Mouse (Mus musculus): ENCODE data around the gene Tle4. TPM values are rescaled to one million over a fixed set of nuclear protein-coding genes. Genes with fewer than 3 reads are reported as not detected.

Gene Tle4
- polyA plus RNA-seq, 1 experiment: not detected

- 43% methylated on average over 11 of the region's 11 CpGs for WGBS
- H3K4me3 ChIP-seq (ENCODE audit: insufficient read depth, low read depth, low read length): no peak overlapping the region
- no peaks in the 10 kb centered on the region for H3K4me1 ChIP-seq (ENCODE audit: control insufficient read depth, insufficient read depth, low read length)
- TF ChIP-seq CTCF (IDR thresholded peaks at IDR 0.05; ENCODE audit: insufficient read depth, low read depth, low read length) (no peak), POLR2A (IDR thresholded peaks at IDR 0.05; ENCODE audit: insufficient read depth, low read depth, low read length) (no peak)
- H3K27ac ChIP-seq (ENCODE audit: insufficient read depth, low read depth, low read length): no peak overlapping the region
These were observed 2.4 kb downstream of the Tle4 start for GRCm38 (mm10) chr19:14595390-14595997.

- TF ChIP-seq CTCF (IDR thresholded peaks at IDR 0.05; ENCODE audit: insufficient read depth, low read depth, low read length): no peak
- no peak for TF ChIP-seq POLR2A (IDR thresholded peaks at IDR 0.05; ENCODE audit: insufficient read depth, low read depth, low read length)
- 80% methylated on average over 3 of the region's 3 CpGs for WGBS
- no peaks in the 10 kb centered on the region for H3K4me1 ChIP-seq (ENCODE audit: control insufficient read depth, insufficient read depth, low read length)
- no peak overlapping the region for H3K4me3 ChIP-seq (ENCODE audit: insufficient read depth, low read depth, low read length)
- H3K27ac ChIP-seq (ENCODE audit: insufficient read depth, low read depth, low read length): no peak overlapping the region
These were observed 3.3 kb downstream of the Tle4 start for GRCm38 (mm10) chr19:14594537-14594936.

- H3K4me1 ChIP-seq (ENCODE audit: control insufficient read depth, insufficient read depth, low read length): peaks cover 2% of the 10 kb centered on the region; the same call in 1 of the 2 replicates
- TF ChIP-seq POLR2A (IDR thresholded peaks at IDR 0.05; ENCODE audit: insufficient read depth, low read depth, low read length) (no peak), CTCF (IDR thresholded peaks at IDR 0.05; ENCODE audit: insufficient read depth, low read depth, low read length) (no peak)
- no peak overlapping the region for H3K27ac ChIP-seq (ENCODE audit: insufficient read depth, low read depth, low read length)
- no peak overlapping the region for H3K4me3 ChIP-seq (ENCODE audit: insufficient read depth, low read depth, low read length)
- WGBS: 78% methylated on average over 10 of the region's 10 CpGs
These were observed 5.9 kb downstream of the Tle4 start for GRCm38 (mm10) chr19:14591809-14592535.

GRCm38 (mm10) chr19:14590154-14590553 lies 7.7 kb downstream of the Tle4 start:
- 86% methylated on average over 7 of the region's 7 CpGs for WGBS
- no peak for TF ChIP-seq CTCF (IDR thresholded peaks at IDR 0.05; ENCODE audit: insufficient read depth, low read depth, low read length)
- no peak for TF ChIP-seq POLR2A (IDR thresholded peaks at IDR 0.05; ENCODE audit: insufficient read depth, low read depth, low read length)
- no peak overlapping the region for H3K4me3 ChIP-seq (ENCODE audit: insufficient read depth, low read depth, low read length)
- peaks cover 2% of the 10 kb centered on the region; the same call in 1 of the 2 replicates for H3K4me1 ChIP-seq (ENCODE audit: control insufficient read depth, insufficient read depth, low read length)
- no peak overlapping the region for H3K27ac ChIP-seq (ENCODE audit: insufficient read depth, low read depth, low read length)

GRCm38 (mm10) chr19:14588221-14589123 lies 9.4 kb downstream of the Tle4 start:
- TF ChIP-seq CTCF (IDR thresholded peaks at IDR 0.05; ENCODE audit: insufficient read depth, low read depth, low read length) (no peak), POLR2A (IDR thresholded peaks at IDR 0.05; ENCODE audit: insufficient read depth, low read depth, low read length) (no peak)
- Histone ChIP-seq H3K27ac (ENCODE audit: insufficient read depth, low read depth, low read length) (no peak overlapping the region), H3K4me3 (ENCODE audit: insufficient read depth, low read depth, low read length) (no peak overlapping the region), H3K4me1 (ENCODE audit: control insufficient read depth, insufficient read depth, low read length) (peaks cover 2% of the 10 kb centered on the region; the same call in 1 of the 2 replicates)
- WGBS: 73% methylated on average over 3 of the region's 3 CpGs

GRCm38 (mm10) chr19:14586171-14586570 lies 11.7 kb downstream of the Tle4 start:
- 86% methylated on average over 3 of the region's 3 CpGs for WGBS
- no peak overlapping the region for H3K4me3 ChIP-seq (ENCODE audit: insufficient read depth, low read depth, low read length)
- H3K4me1 ChIP-seq (ENCODE audit: control insufficient read depth, insufficient read depth, low read length): peaks cover 2% of the 10 kb centered on the region; the same call in 1 of the 2 replicates
- TF ChIP-seq CTCF (IDR thresholded peaks at IDR 0.05; ENCODE audit: insufficient read depth, low read depth, low read length) (no peak), POLR2A (IDR thresholded peaks at IDR 0.05; ENCODE audit: insufficient read depth, low read depth, low read length) (no peak)
- no peak overlapping the region for H3K27ac ChIP-seq (ENCODE audit: insufficient read depth, low read depth, low read length)

- TF ChIP-seq CTCF (IDR thresholded peaks at IDR 0.05; ENCODE audit: insufficient read depth, low read depth, low read length) (no peak), POLR2A (IDR thresholded peaks at IDR 0.05; ENCODE audit: insufficient read depth, low read depth, low read length) (no peak)
- Histone ChIP-seq H3K27ac (ENCODE audit: insufficient read depth, low read depth, low read length) (no peak overlapping the region), H3K4me3 (ENCODE audit: insufficient read depth, low read depth, low read length) (no peak overlapping the region), H3K4me1 (ENCODE audit: control insufficient read depth, insufficient read depth, low read length) (peaks cover 2% of the 10 kb centered on the region; the same call in 1 of the 2 replicates)
- 86% methylated on average over 4 of the region's 4 CpGs for WGBS
These were observed 12.1 kb downstream of the Tle4 start for GRCm38 (mm10) chr19:14585731-14586130.

- H3K4me3 ChIP-seq (ENCODE audit: insufficient read depth, low read depth, low read length): no peak overlapping the region
- no peak for TF ChIP-seq POLR2A (IDR thresholded peaks at IDR 0.05; ENCODE audit: insufficient read depth, low read depth, low read length)
- no peak for TF ChIP-seq CTCF (IDR thresholded peaks at IDR 0.05; ENCODE audit: insufficient read depth, low read depth, low read length)
- no peak overlapping the region for H3K27ac ChIP-seq (ENCODE audit: insufficient read depth, low read depth, low read length)
- 99% methylated on average over 3 of the region's 3 CpGs for WGBS
- peaks cover 2% of the 10 kb centered on the region; the same call in 1 of the 2 replicates for H3K4me1 ChIP-seq (ENCODE audit: control insufficient read depth, insufficient read depth, low read length)
These were observed 12.6 kb downstream of the Tle4 start for GRCm38 (mm10) chr19:14585235-14585634.
